Mouse (Mus musculus) 416B (cell line): Measurements from ENCODE around the gene Tmtc2.

Experiments used
- DNase-seq: peaks from one replicate; pipeline ENCODE4 v3.0.0; 2011; ENCODE audit warnings: low read depth

Gene Tmtc2

GRCm38 (mm10) chr10:105416601-105417000 lies 157.7 kb downstream of the Tmtc2 start:
- no peak for DNase-seq

DNA sequence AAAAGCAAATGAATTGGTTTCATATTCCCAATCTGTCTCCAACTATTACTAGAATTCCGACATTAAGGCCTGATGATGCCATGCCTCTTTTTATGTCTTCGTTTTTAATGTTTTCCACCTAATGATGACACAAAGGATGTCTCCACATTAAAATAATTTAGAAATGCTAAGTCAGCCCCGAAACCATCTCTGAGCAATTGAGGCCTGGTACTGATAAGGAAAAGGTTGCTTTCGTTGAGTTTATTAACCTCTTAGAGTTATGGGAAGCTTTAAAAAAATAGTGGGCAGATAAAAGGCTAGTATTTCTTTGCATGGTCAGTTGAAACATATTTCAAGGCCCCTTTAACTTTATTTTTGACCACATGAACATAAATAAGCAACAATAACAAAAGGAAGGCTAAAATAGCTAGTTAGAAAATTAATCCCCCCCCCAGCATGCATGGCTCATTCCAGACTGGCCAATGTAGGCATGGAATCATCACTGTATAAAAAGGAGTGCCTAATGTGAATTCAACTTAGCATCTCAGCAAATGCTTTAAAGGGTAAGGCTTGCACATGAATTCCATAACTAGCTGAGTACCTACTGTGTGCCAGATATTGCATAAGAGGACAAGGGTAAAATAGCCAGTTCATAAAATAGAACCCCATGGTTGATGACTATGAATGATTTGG lies 168.3 kb downstream of the Tmtc2 start:
- DNase-seq, result no peak

DNA sequence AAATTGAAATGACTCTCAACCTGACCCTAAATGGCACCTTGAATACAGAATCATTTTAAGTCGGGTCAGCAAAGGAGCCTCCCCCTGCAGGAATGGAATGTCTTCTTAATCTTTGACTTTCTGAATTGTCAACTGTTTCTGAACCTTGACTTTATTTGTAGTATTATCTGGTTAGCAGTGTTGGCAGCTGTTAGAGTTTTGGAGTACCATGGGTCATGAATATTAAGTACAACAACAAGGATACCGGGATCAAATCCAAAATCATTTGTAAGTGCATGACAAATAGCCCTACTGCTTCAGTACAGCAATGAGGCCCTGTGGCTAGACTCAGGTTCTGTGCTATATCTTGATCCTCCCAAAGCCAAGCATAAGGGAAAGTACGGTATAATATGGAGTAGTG lies 170.3 kb downstream of the Tmtc2 start:
- DNase-seq, result no peak

GRCm38 (mm10) chr10:105402481-105402779 lies 171.8 kb downstream of the Tmtc2 start:
- no peak for DNase-seq

GRCm38 (mm10) chr10:105401754-105402480 lies 172.3 kb downstream of the Tmtc2 start:
- DNase-seq, result no peak

DNA sequence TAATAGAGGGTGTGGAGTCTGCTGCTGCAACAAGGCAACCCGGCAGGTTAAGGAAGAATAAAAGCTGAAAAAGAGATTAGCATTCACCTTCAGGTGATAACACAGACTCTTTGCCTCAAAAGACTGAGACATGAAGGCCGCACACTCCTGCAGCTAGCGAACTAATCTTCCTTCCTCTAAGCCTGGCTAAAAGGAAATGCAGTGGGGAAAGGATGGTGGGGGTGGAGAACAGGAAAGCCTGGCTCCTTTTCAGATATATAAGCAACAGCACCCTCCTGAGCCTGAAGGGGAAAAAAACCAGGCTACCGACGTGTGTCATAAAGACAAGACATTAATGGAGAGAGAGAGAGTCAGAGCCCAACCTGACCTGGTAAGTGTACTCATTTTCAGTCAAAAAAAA lies 174.9 kb downstream of the Tmtc2 start:
- DNase-seq, result peak; percentile 87

GRCm38 (mm10) chr10:105384065-105384464 lies 190.2 kb downstream of the Tmtc2 start:
- DNase-seq, result peak; percentile 40

DNA sequence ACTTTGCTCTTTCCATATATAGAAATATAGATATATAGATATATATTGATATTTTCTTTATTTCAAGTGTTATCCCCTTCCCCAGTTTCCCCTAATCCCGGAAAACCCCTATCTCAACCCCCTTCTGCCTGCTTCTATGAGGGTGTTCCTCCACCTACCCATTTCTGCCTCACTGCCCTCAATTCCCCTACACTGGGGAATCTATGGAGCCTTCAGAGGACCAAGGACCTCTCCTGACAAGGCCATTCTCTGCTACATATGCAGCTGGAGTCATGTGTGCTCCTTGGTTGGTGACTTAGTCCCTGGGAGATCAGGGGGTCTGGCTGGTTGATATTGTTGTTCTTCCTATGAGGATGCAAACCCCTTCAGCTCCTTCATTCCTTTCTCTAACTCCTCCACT lies 192.5 kb downstream of the Tmtc2 start:
- DNase-seq, result no peak

DNA sequence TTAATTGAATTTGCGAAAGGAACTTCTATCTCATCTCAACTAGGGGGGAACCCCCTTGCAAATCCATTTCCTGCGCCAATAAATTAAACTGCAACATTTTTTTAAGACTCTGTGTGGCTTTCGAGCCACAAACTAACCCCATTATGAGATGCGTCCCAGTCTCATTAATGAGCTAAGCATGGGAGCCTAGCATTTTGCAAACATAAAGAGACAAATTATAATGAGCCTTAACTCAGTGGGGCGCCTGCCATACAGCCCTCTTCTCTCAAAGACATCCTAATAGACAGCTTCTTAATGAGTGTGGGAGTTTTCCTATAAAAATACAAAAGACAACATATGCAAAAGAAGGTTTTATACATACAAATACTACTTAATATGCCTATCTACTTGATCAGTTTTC lies 193.0 kb downstream of the Tmtc2 start:
- no peak for DNase-seq

- no peak for DNase-seq
Measured at GRCm38 (mm10) chr10:105380584-105380983, 193.7 kb downstream of the Tmtc2 start.

DNA sequence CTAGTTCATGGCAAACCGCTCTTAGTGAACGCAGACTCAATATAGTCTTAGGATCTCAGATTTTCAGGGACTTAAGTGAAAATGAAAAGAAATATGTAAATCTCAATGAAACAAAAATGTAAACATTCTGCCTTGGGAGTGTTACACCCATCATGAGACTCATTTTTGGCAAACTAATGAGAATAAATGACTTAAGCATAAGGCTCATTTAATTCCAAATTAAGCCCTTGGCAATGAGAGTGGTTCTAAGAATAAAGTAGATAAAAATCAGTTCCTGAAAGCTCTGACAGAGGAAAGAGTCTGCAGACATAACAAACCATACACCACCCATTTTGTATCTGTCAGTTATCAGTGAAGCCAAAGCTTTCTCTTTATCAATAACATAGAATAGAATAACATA lies 196.5 kb downstream of the Tmtc2 start:
- no peak for DNase-seq

GRCm38 (mm10) chr10:105373265-105373664 lies 201.0 kb downstream of the Tmtc2 start:
- DNase-seq, result peak; percentile 26

- no peak for DNase-seq
Measured at GRCm38 (mm10) chr10:105368242-105368641, 206.0 kb downstream of the Tmtc2 start.

GRCm38 (mm10) chr10:105364480-105364879 lies 209.8 kb downstream of the Tmtc2 start:
- no peak for DNase-seq

GRCm38 (mm10) chr10:105350301-105350700 lies 223.9 kb downstream of the Tmtc2 start:
- no peak for DNase-seq

- DNase-seq, result no peak
Measured at GRCm38 (mm10) chr10:105345920-105346319, 228.3 kb downstream of the Tmtc2 start.

GRCm38 (mm10) chr10:105332856-105333255 lies 241.4 kb downstream of the Tmtc2 start:
- no peak for DNase-seq

DNA sequence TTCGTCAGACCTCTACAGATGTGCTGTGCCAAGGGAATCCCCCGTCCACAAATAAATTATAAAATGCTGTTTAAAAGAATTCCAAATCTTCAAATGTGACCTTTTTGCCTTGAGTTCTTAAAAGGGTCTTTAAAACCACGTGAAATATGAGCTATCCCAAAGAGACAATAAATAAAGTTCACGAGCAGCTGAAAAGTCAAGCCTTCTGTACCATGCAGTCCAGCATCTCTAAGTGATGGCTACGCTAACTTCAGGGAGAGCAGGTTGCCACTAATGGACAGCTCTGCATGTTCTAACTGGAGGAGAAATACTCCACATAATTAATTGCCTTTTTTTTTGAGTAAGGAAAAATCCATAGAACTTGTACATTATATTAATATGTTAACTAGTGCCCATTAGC lies 243.9 kb downstream of the Tmtc2 start:
- no peak for DNase-seq

- peak; percentile 35 for DNase-seq
Measured at GRCm38 (mm10) chr10:105323646-105324192, 250.5 kb downstream of the Tmtc2 start.

- DNase-seq, result no peak
Measured at GRCm38 (mm10) chr10:105319299-105320057, 254.8 kb downstream of the Tmtc2 start.

DNA sequence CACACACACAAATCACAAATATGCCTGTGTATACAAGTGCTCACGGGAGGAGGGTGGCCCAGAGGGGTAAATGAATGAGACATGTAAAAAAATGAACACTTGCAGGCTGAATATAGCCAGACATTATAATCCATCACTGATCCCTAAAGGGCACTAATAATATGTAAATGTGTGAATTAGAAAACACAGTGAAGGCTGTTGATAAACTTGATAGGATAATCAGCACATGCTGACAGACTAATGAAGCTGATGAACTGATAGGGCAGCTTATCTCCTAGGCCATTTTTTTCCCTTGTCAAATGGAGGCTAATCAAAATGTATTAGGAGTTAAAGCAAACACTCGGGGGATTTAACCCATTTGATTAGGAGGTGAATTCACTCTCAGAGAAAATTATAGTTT lies 255.4 kb downstream of the Tmtc2 start:
- no peak for DNase-seq

DNA sequence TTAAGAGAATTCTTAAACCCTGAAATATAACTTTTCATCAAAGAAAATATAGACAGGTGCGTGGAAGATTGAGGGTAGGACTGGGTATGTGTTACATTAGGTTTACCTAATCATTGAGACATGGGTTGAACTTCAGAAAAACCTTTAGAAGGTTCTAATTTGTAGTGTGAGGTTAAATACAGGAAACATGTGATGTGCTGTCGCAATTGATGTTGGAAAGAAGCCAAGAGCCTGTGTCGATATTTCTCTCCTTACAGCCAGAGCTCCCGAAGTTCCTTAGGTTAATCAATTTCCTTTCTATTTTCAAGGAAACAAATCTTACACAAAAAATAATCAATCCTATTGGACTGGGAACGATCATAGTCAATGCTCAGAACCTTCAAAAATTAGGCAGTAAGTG lies 261.3 kb downstream of the Tmtc2 start:
- peak; percentile 65 for DNase-seq

- DNase-seq, result no peak
Measured at GRCm38 (mm10) chr10:105297560-105297959, 276.7 kb downstream of the Tmtc2 start.
